Mouse (Mus musculus) right cerebral cortex, adult 2 months (tissue): ENCODE results near the gene Tigd2.

Experiments
- DNase-seq, 2 experiments: peaks; one replicate each; pipeline ENCODE4 v3.0.0; 2021 to 2022; ENCODE audit warnings: low spot score in 2 of 2

Gene Tigd2

GRCm38 (mm10) chr6:59255909-59256308, 47.2 kb downstream of the Tigd2 start:
- DNase-seq = peak in 1 of 2 experiments; percentile 11
